ENCODE assay signal across 8 mouse cellular contexts in genomic region chr4:153956569-153957405, GRCm38 (mm10). TPM values are rescaled to one million over a fixed set of nuclear protein-coding genes. Genes with fewer than 3 reads are reported as not detected.
DNase-seq lines count a peak whose midpoint lies in the region; ATAC-seq and TF ChIP-seq lines count a peak whose summit lies in the region.

TSS of gene A430005L14Rik (plus strand) at chr4:153957237.

- TF ChIP-seq RAD21 in CH12.LX (IDR thresholded peaks at IDR 0.05; ENCODE audit: low read depth, low read length) = peak; percentile 16

- H3K9me3 ChIP-seq in CH12.LX (replicated peaks; ENCODE audit: low read length) = no peaks in the 10 kb centered on the region
- H3K9me3 ChIP-seq in forebrain, embryonic 11.5 days (ENCODE audit: control insufficient read depth, low read length) = no peaks in the 10 kb centered on the region
- H3K9me3 ChIP-seq in heart, embryonic 16.5 days (replicated peaks; ENCODE audit: control insufficient read depth, low read length) = no peaks in the 10 kb centered on the region
- no peaks in the 10 kb centered on the region for H3K9me3 ChIP-seq in liver, embryonic 15.5 days (replicated peaks)
- no peaks in the 10 kb centered on the region for H3K9me3 ChIP-seq in neural tube, embryonic 12.5 days

- no peaks in the 10 kb centered on the region for H3K27me3 ChIP-seq in CH12.LX (replicated peaks)
- H3K27me3 ChIP-seq in forebrain, embryonic 11.5 days (ENCODE audit: control insufficient read depth, insufficient read depth, low read length) = peaks cover 3% of the 10 kb centered on the region; the same call in 1 of the 2 replicates
- H3K27me3 ChIP-seq in heart, embryonic 16.5 days (ENCODE audit: control insufficient read depth, insufficient read depth, low read length) = peaks cover 3% of the 10 kb centered on the region; the same call in 1 of the 2 replicates
- peaks cover 27% of the 10 kb centered on the region for H3K27me3 ChIP-seq in liver, embryonic 15.5 days
- H3K27me3 ChIP-seq in neural tube, embryonic 12.5 days (replicated peaks) = peaks cover 4% of the 10 kb centered on the region; the same call in 1 of the 2 replicates

- H3K4me3 ChIP-seq in CH12.LX (replicated peaks in 1 of 3; ENCODE audit: low read depth in 2 of 3, low read length in 2 of 3, poor library complexity in 1 of 3) = peak within 1 kb of the TSS; percentile 83 to 91 (median 83)
- peak within 1 kb of the TSS; percentile 56 for H3K4me3 ChIP-seq in forebrain, embryonic 11.5 days (ENCODE audit: low read depth, low read length)
- H3K4me3 ChIP-seq in heart, embryonic 16.5 days (ENCODE audit: low read length) = peak within 1 kb of the TSS; percentile 86
- H3K4me3 ChIP-seq in liver, embryonic 15.5 days (replicated peaks) = peak within 1 kb of the TSS; percentile 92
- H3K4me3 ChIP-seq in neural tube, embryonic 12.5 days = peak within 1 kb of the TSS; percentile 76

- WGBS in forebrain, embryonic 11.5 days = 2% methylated on average over 64 of the region's 67 CpGs
- WGBS in heart, embryonic 16.5 days = 2% methylated on average over 67 of the region's 67 CpGs
- WGBS in liver, embryonic 15.5 days (ENCODE audit: insufficient replicate concordance) = 2% methylated on average over 64 of the region's 67 CpGs
- 2% methylated on average over 67 of the region's 67 CpGs for WGBS in neural tube, embryonic 12.5 days

- H3K36me3 ChIP-seq in CH12.LX (replicated peaks in 1 of 2; ENCODE audit: control insufficient read depth in 1 of 2, insufficient read depth in 1 of 2, low read length in 1 of 2) = peaks cover 21 to 48% of the 10 kb centered on the region in 2 experiments
- H3K36me3 ChIP-seq in forebrain, embryonic 11.5 days (ENCODE audit: control insufficient read depth, insufficient read depth, low read length) = peaks cover 5% of the 10 kb centered on the region
- H3K36me3 ChIP-seq in heart, embryonic 16.5 days (ENCODE audit: control insufficient read depth, insufficient read depth) = no peaks in the 10 kb centered on the region; the same call in 1 of the 2 replicates
- H3K36me3 ChIP-seq in liver, embryonic 15.5 days (replicated peaks) = peaks cover 24% of the 10 kb centered on the region
- H3K36me3 ChIP-seq in neural tube, embryonic 12.5 days = peaks cover 26% of the 10 kb centered on the region

- peak; percentile 71; the same call in 1 of the 2 replicates for TF ChIP-seq POLR2A in CH12.LX (IDR thresholded peaks at IDR 0.05; ENCODE audit: low read depth, low read length)

- peak in 1 of 2 experiments; percentile 31; a peak in 2 of 4 replicates for TF ChIP-seq CTCF in CH12.LX (conservative IDR thresholded peaks at IDR 0.05 in 1 of 2, IDR thresholded peaks at IDR 0.05 in 1 of 2; ENCODE audit: low read depth in 2 of 2, low read length in 2 of 2)

- dilution Hi-C loops in CH12.LX (cut with MboI; ENCODE audit: extremely low pct_ligation_motif_present, extremely low pct_unique_long_range_greater_than_20kb, low sequenced_read_pairs) = no loop called here

- peak; percentile 94 for ATAC-seq in forebrain, embryonic 11.5 days (replicated peaks; ENCODE audit: low FRiP score)
- ATAC-seq in heart, embryonic 16.5 days (replicated peaks; ENCODE audit: extremely low read depth, insufficient read depth, low FRiP score) = peak; percentile 95
- ATAC-seq in liver, embryonic 15.5 days (ENCODE audit: insufficient read depth) = peak; percentile 97
- ATAC-seq in neural tube, embryonic 12.5 days (ENCODE audit: low FRiP score, low read depth) = peak; percentile 94

- DNase-seq in CH12.LX (ENCODE audit: extremely low read depth) = peak; percentile 96
- peak; percentile 90 for DNase-seq in c-Kit-positive CD71-positive TER-119-negative erythroid progenitor cells, embryonic 14.5 days (ENCODE audit: low read depth)
- peak; percentile 99 for DNase-seq in forebrain, embryonic 11.5 days (ENCODE audit: low spot score)
- DNase-seq in kidney, postnatal 36 days = peak; percentile 97 to 98
- DNase-seq in telencephalon, adult 2 months (ENCODE audit: low read depth, low spot score) = peak; percentile 92

- peak within 1 kb of the TSS; percentile 62 for H3K27ac ChIP-seq in CH12.LX (ENCODE audit: insufficient read depth, low read depth)
- peak within 1 kb of the TSS; percentile 85 for H3K27ac ChIP-seq in forebrain, embryonic 11.5 days (ENCODE audit: low read depth, low read length)
- peak within 1 kb of the TSS; percentile 90 for H3K27ac ChIP-seq in heart, embryonic 16.5 days (ENCODE audit: low read length)
- H3K27ac ChIP-seq in liver, embryonic 15.5 days (replicated peaks) = peak within 1 kb of the TSS; percentile 93
- peak within 1 kb of the TSS; percentile 77 for H3K27ac ChIP-seq in neural tube, embryonic 12.5 days

- peak within 1 kb of the TSS; percentile 63 for H3K9ac ChIP-seq in CH12.LX (ENCODE audit: insufficient read depth, low read depth)
- H3K9ac ChIP-seq in forebrain, embryonic 11.5 days (ENCODE audit: low read length) = peak within 1 kb of the TSS; percentile 70
- H3K9ac ChIP-seq in heart, embryonic 16.5 days (ENCODE audit: low read length) = peak within 1 kb of the TSS; percentile 95
- H3K9ac ChIP-seq in liver, embryonic 15.5 days = peak within 1 kb of the TSS; percentile 97
- peak within 1 kb of the TSS; percentile 92 for H3K9ac ChIP-seq in neural tube, embryonic 12.5 days

- no peak; the same call in 1 of the 2 replicates for TF ChIP-seq EP300 in CH12.LX (IDR thresholded peaks at IDR 0.05; ENCODE audit: low read length)

- H3K79me2 ChIP-seq in CH12.LX (replicated peaks; ENCODE audit: control insufficient read depth, extremely low read depth, insufficient read depth, poor library complexity, severe bottlenecking) = no peaks in the 10 kb centered on the region

- peak within 1 kb of the TSS; percentile 53 for H3K4me2 ChIP-seq in CH12.LX (ENCODE audit: insufficient read depth, low read depth, poor library complexity, severe bottlenecking)
- peak within 1 kb of the TSS; percentile 74 for H3K4me2 ChIP-seq in forebrain, embryonic 11.5 days (ENCODE audit: low read depth, low read length, severe bottlenecking)
- H3K4me2 ChIP-seq in heart, embryonic 16.5 days (ENCODE audit: low read depth, low read length) = peak within 1 kb of the TSS; percentile 90
- H3K4me2 ChIP-seq in liver, embryonic 15.5 days = peak within 1 kb of the TSS; percentile 83
- peak within 1 kb of the TSS; percentile 87 for H3K4me2 ChIP-seq in neural tube, embryonic 12.5 days (replicated peaks)

- in situ Hi-C loops in CH12.LX (cut with MboI; ENCODE audit: low pct_ligation_motif_present, low pct_unique_long_range_greater_than_20kb, low sequenced_read_pairs) = no loop called here

- peaks cover 5 to 33% of the 10 kb centered on the region in 2 experiments for H3K4me1 ChIP-seq in CH12.LX (ENCODE audit: control insufficient read depth in 1 of 2, insufficient read depth in 2 of 2)
- peaks cover 5% of the 10 kb centered on the region; the same call in 1 of the 2 replicates for H3K4me1 ChIP-seq in forebrain, embryonic 11.5 days (replicated peaks; ENCODE audit: control insufficient read depth, insufficient read depth, low read length)
- peaks cover 12% of the 10 kb centered on the region for H3K4me1 ChIP-seq in heart, embryonic 16.5 days (ENCODE audit: control insufficient read depth, insufficient read depth, low read length)
- H3K4me1 ChIP-seq in liver, embryonic 15.5 days (replicated peaks) = peaks cover 20% of the 10 kb centered on the region
- peaks cover 12% of the 10 kb centered on the region for H3K4me1 ChIP-seq in neural tube, embryonic 12.5 days

TF ChIP-seq in CH12.LX, 34 proteins besides CTCF, POLR2A, EP300 and RAD21 (continues in another document):
- TF ChIP-seq MEF2A (IDR thresholded peaks at IDR 0.05; ENCODE audit: borderline replicate concordance, low read depth, low read length) (0 out of 2 replicates have a peak, but pooled peaks have one; percentile 38), PAX5 (IDR thresholded peaks at IDR 0.05; ENCODE audit: low read length) (no peak), NRF1 (IDR thresholded peaks at IDR 0.05; ENCODE audit: low read depth, low read length) (peak; percentile 86), ZNF384 (IDR thresholded peaks at IDR 0.05; ENCODE audit: low read depth, low read length) (no peak), NELFE (IDR thresholded peaks at IDR 0.05; ENCODE audit: low read depth, low read length) (peak; percentile 28; the same call in 1 of the 2 replicates), TBP (conservative IDR thresholded peaks at IDR 0.05; ENCODE audit: low read depth, low read length) (peak; percentile 63; the same call in 1 of the 2 replicates), CHD2 (IDR thresholded peaks at IDR 0.05; ENCODE audit: low read length) (peak; percentile 23; the same call in 1 of the 2 replicates), USF1 (IDR thresholded peaks at IDR 0.05; ENCODE audit: low read depth, low read length) (peak; percentile 98), IRF4 (IDR thresholded peaks at IDR 0.05; ENCODE audit: low read depth, low read length) (peak; percentile 35), JUND (conservative IDR thresholded peaks at IDR 0.05; ENCODE audit: low read depth, low read length) (no peak), HCFC1 (IDR thresholded peaks at IDR 0.05; ENCODE audit: low read depth, low read length) (peak; percentile 88), SIN3A (IDR thresholded peaks at IDR 0.05; ENCODE audit: low read length) (peak; percentile 42), MAFK (IDR thresholded peaks at IDR 0.05; ENCODE audit: insufficient replicate concordance, low read length) (no peak), POLR2AphosphoS2 (IDR thresholded peaks at IDR 0.05; ENCODE audit: low read depth, low read length) (no peak), CHD1 (IDR thresholded peaks at IDR 0.05; ENCODE audit: low read depth, low read length) (no peak), ETS1 (conservative IDR thresholded peaks at IDR 0.05; ENCODE audit: low read depth, low read length) (peak; percentile 11; the same call in 1 of the 2 replicates), E2F4 (IDR thresholded peaks at IDR 0.05; ENCODE audit: insufficient replicate concordance, low read depth, low read length) (peak; percentile 90; the same call in 1 of the 2 replicates), MAX (IDR thresholded peaks at IDR 0.05; ENCODE audit: low read length) (peak; percentile 98), ZKSCAN1 (IDR thresholded peaks at IDR 0.05; ENCODE audit: borderline replicate concordance, low read depth, low read length) (no peak), TCF12 (IDR thresholded peaks at IDR 0.05; ENCODE audit: low read depth, low read length) (peak; percentile 63), ELF1 (IDR thresholded peaks at IDR 0.05; ENCODE audit: low read depth, low read length) (peak; percentile 80)

RNA-seq across cellular contexts. Expression of gene A430005L14Rik, which starts in this region (rescaled TPM):
- total RNA-seq in CH12.LX (2012; rRNA removed) = 41.8 and 42.3 TPM in 2 replicates
- 46.5 and 48.9 TPM in 2 replicates for total RNA-seq in CH12.LX (2014; rRNA removed)
- 26.2 and 26.8 TPM in 2 replicates for polyA plus RNA-seq in CH12.LX (2012; ENCODE audit: insufficient read length, low read depth)
- 115 and 116 TPM in 2 replicates for polyA plus RNA-seq in forebrain, embryonic 11.5 days (2014; fragmentation: Nextera tagmentation; extraction: Ambion mirVana)
- polyA plus RNA-seq in heart, embryonic 16.5 days (2015; fragmentation: Nextera tagmentation; extraction: Ambion mirVana) = 47.3 and 48.4 TPM in 2 replicates
- polyA plus RNA-seq in liver, embryonic 15.5 days (2015; fragmentation: Nextera tagmentation; extraction: Ambion mirVana) = 50.2 and 53.7 TPM in 2 replicates
- polyA plus RNA-seq in neural tube, embryonic 12.5 days (2016; fragmentation: Nextera tagmentation; extraction: Ambion mirVana) = 70.5 and 76.2 TPM in 2 replicates

Comparison
In these comparisons a context has a peak if more than half of its experiments do, and no peak if none do; other contexts are left out.
1. Peak in every context shown above with its lines: DNase-seq, ATAC-seq, H3K4me3 ChIP-seq and H3K27ac ChIP-seq.